Mouse (Mus musculus): ENCODE data around the gene Cadps.

GRCm38 (mm10) chr14:12459700-12460099 lies 363.2 kb downstream of the Cadps start:
- TF ChIP-seq CTCF (IDR thresholded peaks at IDR 0.05; ENCODE audit: low read depth) (no peak), EP300 (IDR thresholded peaks at IDR 0.05; ENCODE audit: low read depth) (no peak)

All from liver, postnatal 0 days (tissue).